Mouse (Mus musculus) liver, embryonic 11.5 days (tissue): ENCODE data around the gene Hoxa7. TPM values are rescaled to one million over a fixed set of nuclear protein-coding genes. Genes with fewer than 3 reads are reported as not detected.

ENCODE experiments used
- ATAC-seq: fragments of 200-750 bp; cut with Nextera tagmentation; replicated peaks from 2 replicates; pipeline ENCODE4 v1.8.0; 2017; ENCODE audit warnings: moderate number of reproducible peaks, mild to moderate bottlenecking, moderate TSS enrichment, moderate library complexity; ENCODE audit not compliant: low FRiP score
- DNase-seq: peaks from one replicate; pipeline ENCODE4 v3.0.0-alpha.2; 2017; ENCODE audit warnings: low spot score
- H3K27ac ChIP-seq: fragments of 300-500 bp; sonication (generic); 2 replicates; pipeline ENCODE4 v1.5.1; 2014; ENCODE audit warnings: mild to moderate bottlenecking, low read depth, low read length, control low read depth
- H3K27me3 ChIP-seq: fragments of 300-500 bp; sonication (generic); replicated peaks from 2 replicates; pipeline ENCODE4 v1.6.1; 2014; ENCODE audit warnings: low read length, mixed read lengths; ENCODE audit not compliant: control insufficient read depth, insufficient read depth
- H3K36me3 ChIP-seq: fragments of 300-500 bp; sonication (generic); 2 replicates; pipeline ENCODE4 v1.6.1; 2014; ENCODE audit warnings: mild to moderate bottlenecking, low read length, moderate library complexity, mixed read lengths; ENCODE audit not compliant: control insufficient read depth, insufficient read depth
- H3K4me1 ChIP-seq: fragments of 300-500 bp; sonication (generic); replicated peaks from 2 replicates; pipeline ENCODE4 v1.6.1; 2014; ENCODE audit warnings: low read length, mixed read lengths; ENCODE audit not compliant: control insufficient read depth, insufficient read depth
- H3K4me2 ChIP-seq: fragments of 300-500 bp; sonication (generic); 2 replicates; pipeline ENCODE4 v1.6.1; 2014; ENCODE audit warnings: mild to moderate bottlenecking, control low read depth, moderate library complexity
- H3K4me3 ChIP-seq: fragments of 300-500 bp; sonication (generic); 2 replicates; pipeline ENCODE4 v1.5.1; 2014; ENCODE audit warnings: low read depth, low read length, control low read depth
- H3K9ac ChIP-seq: fragments of 300-500 bp; sonication (generic); 2 replicates; pipeline ENCODE4 v1.6.1; 2014; ENCODE audit warnings: low read depth, low read length, control low read depth
- H3K9me3 ChIP-seq: fragments of 300-500 bp; sonication (generic); 2 replicates; pipeline ENCODE4 v1.6.1; 2016; ENCODE audit warnings: low read length, inconsistent platforms, mixed read lengths; ENCODE audit not compliant: control insufficient read depth
- WGBS: fragments of 180-500 bp; shearing (Covaris S2); extraction: QIAGEN DNeasy Blood & Tissue Kit; methylation state at CpG from one replicate; pipeline ENCODE4 v1.1.7; 2014; 5-methylcytosine and 5-hydroxymethylcytosine counted together
- polyA plus RNA-seq: library from polyadenylated mRNA; unstranded; fragments of >200 nt; fragmentation: Nextera tagmentation; extraction: Ambion mirVana; gene quantifications from 2 replicates; pipeline ENCODE4 v1.2.1, GENCODE M21; 2014

The Hoxa7 gene
- polyA plus RNA-seq, 1 experiment from 2014 or later, result 2.7 TPM

DNA sequence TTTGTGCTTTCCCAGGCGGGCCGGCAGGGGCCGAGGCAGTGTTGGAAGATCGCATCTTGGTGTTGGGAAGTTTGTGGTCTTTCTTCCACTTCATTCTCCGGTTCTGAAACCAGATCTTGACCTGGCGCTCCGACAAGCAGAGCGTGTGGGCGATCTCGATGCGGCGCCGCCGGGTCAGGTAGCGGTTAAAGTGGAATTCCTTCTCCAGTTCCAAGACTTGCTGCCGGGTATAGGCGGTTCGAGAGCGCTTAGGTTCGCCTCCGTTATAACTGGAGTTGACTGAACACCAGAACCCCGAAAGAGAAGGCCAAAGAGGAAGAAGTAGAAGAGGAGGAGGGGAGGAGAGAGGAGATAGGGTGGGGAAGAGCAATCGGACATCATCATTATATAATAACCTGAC, 31.2 kb downstream of the Hoxa7 start:
- DNase-seq (peak; percentile 54), ATAC-seq (no peak)
- Histone ChIP-seq H3K9me3 (no peaks in the 10 kb centered on the region), H3K4me1 (peaks cover 13% of the 10 kb centered on the region; the same call in 1 of the 2 replicates), H3K27me3 (peaks cover 98% of the 10 kb centered on the region), H3K9ac (peak overlapping the region; percentile 58), H3K27ac (peak overlapping the region; percentile 70; the same call in 1 of the 2 replicates), H3K4me3 (peak overlapping the region; percentile 48), H3K4me2 (peak overlapping the region; percentile 78), H3K36me3 (no peaks in the 10 kb centered on the region)
- WGBS, result 2% methylated on average over 23 of the region's 23 CpGs

DNA sequence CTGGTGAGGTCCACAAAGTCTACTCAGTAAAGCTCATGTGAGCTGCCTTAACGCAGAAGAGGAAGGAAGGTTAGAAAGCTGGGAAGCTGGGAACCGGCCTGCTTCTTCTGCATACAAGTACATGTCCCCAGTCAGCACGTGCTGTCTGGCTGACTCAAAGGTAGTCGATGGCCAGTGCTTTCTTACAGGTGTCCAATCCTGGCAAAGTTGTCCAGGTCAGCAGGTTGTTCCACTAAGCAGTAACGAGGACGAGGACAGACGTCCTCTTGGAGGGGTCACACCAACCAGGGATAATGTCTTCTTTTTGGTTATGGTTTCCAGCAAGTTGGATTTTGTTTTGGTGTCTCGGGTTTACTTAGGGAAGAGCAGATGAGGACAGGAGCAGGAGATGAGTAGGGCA, 31.7 kb downstream of the Hoxa7 start:
- Histone ChIP-seq H3K9me3 (no peaks in the 10 kb centered on the region), H3K36me3 (no peaks in the 10 kb centered on the region), H3K4me3 (peak overlapping the region; percentile 48), H3K4me1 (peaks cover 12% of the 10 kb centered on the region; the same call in 1 of the 2 replicates), H3K4me2 (peak overlapping the region; percentile 78), H3K27me3 (peaks cover 98% of the 10 kb centered on the region), H3K27ac (peak overlapping the region; percentile 70; the same call in 1 of the 2 replicates), H3K9ac (no peak overlapping the region)
- no peak for ATAC-seq
- 13% methylated on average over 8 of the region's 8 CpGs for WGBS
- no peak for DNase-seq

DNA sequence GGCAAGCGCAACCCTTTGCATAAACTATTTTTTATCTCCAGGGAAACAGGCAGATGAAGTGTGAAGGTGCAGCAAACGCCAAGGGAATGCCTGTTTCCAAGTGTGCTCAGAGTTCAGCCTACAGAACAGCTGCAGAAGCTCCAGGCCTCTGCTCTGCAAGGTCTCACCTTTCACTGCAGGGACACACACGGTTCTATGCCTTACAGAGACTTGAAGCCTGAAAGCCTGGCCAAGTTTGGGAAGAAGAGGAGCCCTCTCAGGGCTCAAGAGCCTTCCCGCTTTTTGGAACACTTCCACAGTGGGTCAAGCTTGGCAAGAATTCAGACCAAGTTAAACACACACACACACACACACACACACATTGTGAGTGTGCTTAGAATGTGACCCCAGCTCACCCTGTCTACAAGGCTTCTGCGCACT, 32.5 kb downstream of the Hoxa7 start:
- 17% methylated on average over 5 of the region's 5 CpGs for WGBS
- DNase-seq (no peak), ATAC-seq (no peak)

DNA sequence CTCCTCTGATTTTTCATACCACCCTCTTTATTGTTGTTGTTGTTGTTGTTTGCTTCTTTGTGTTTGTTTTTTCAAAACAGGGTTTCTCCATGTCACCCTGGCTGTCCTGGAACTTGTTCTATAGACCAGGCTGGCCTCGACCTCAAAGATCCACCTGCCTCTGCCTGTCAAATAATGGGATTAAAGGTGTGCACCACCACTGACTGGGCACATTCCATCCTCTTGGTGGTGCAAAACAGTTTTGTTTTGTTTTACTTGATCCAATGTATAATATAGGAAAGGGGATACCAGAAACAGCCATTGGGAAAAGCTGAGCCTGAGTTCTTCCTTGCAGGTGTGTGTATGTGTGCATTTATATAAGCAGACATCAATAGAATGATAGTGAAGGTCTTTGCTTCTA, 35.2 kb downstream of the Hoxa7 start:
- ATAC-seq (no peak), DNase-seq (no peak)
- Histone ChIP-seq H3K27me3 (peaks cover 98% of the 10 kb centered on the region), H3K9me3 (no peaks in the 10 kb centered on the region), H3K4me1 (peaks cover 13% of the 10 kb centered on the region), H3K36me3 (no peaks in the 10 kb centered on the region), H3K27ac (no peak overlapping the region), H3K9ac (no peak overlapping the region), H3K4me3 (no peak overlapping the region), H3K4me2 (no peak overlapping the region)
- WGBS, result 4% methylated on average over 1 of the region's 1 CpGs

More for the DNA sequence above, 32.5 kb downstream of the Hoxa7 start:
- H3K27me3 ChIP-seq, result peaks cover 98% of the 10 kb centered on the region
- H3K36me3 ChIP-seq, result no peaks in the 10 kb centered on the region
- H3K4me3 ChIP-seq, result no peak overlapping the region
- H3K9me3 ChIP-seq, result no peaks in the 10 kb centered on the region
- peak overlapping the region; percentile 78 for H3K4me2 ChIP-seq
- peak overlapping the region; percentile 37; the same call in 1 of the 2 replicates for H3K9ac ChIP-seq
- H3K27ac ChIP-seq, result peak overlapping the region; percentile 64
- H3K4me1 ChIP-seq, result peaks cover 10% of the 10 kb centered on the region; the same call in 1 of the 2 replicates

DNA sequence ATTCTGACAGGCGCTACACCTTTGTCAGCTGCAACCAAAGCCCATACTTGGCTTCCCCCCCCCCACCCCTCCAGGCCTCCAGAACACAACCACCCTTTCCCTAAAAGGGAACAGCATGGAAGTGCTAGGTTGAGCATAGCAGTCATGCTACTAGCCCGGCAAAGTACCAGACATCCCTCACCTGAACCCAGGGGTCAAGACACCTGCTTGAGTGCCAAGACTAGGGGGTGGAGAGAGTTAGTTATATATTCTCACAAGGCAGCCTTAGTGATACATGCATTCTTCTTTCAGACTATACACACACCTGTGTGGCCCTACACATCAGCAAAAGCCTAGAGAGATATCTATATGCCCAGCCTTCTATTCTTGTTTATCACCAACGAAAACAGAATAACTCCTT, 35.8 kb downstream of the Hoxa7 start:
- H3K9ac ChIP-seq, result no peak overlapping the region
- no peaks in the 10 kb centered on the region for H3K36me3 ChIP-seq
- H3K4me1 ChIP-seq, result peaks cover 11% of the 10 kb centered on the region
- H3K27ac ChIP-seq, result no peak overlapping the region
- no peak for ATAC-seq
- no peak for DNase-seq
- H3K4me2 ChIP-seq, result no peak overlapping the region; the same call in 1 of the 2 replicates
- WGBS, result 24% methylated on average over 3 of the region's 3 CpGs
- H3K27me3 ChIP-seq, result peaks cover 98% of the 10 kb centered on the region
- no peaks in the 10 kb centered on the region for H3K9me3 ChIP-seq
- no peak overlapping the region for H3K4me3 ChIP-seq

DNA sequence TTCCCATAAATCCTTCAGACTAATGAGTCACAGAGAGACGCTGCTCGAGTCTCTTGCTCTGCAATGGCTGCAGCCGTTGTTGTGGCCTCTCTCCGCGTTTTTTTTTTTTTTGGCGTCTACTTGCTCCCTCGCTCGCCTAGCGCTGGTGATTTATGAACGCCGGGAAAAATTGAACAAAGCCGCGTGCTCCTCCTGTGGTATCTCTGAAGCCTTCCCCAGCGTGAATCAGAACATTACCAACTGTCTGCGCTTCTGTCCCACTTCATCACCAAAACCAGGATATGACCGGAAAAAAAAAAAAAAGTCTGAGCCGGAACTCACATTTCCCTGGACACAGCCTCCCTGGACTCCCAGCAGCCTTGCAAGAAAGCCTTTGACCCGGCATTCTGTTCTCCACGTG, 36.4 kb downstream of the Hoxa7 start:
- no peaks in the 10 kb centered on the region for H3K9me3 ChIP-seq
- no peak overlapping the region for H3K27ac ChIP-seq
- H3K36me3 ChIP-seq, result no peaks in the 10 kb centered on the region
- no peak for ATAC-seq
- H3K4me2 ChIP-seq, result peak overlapping the region; percentile 29
- peaks cover 11% of the 10 kb centered on the region for H3K4me1 ChIP-seq
- DNase-seq, result no peak
- 3% methylated on average over 19 of the region's 19 CpGs for WGBS
- H3K4me3 ChIP-seq, result no peak overlapping the region
- peaks cover 98% of the 10 kb centered on the region for H3K27me3 ChIP-seq
- H3K9ac ChIP-seq, result no peak overlapping the region

DNA sequence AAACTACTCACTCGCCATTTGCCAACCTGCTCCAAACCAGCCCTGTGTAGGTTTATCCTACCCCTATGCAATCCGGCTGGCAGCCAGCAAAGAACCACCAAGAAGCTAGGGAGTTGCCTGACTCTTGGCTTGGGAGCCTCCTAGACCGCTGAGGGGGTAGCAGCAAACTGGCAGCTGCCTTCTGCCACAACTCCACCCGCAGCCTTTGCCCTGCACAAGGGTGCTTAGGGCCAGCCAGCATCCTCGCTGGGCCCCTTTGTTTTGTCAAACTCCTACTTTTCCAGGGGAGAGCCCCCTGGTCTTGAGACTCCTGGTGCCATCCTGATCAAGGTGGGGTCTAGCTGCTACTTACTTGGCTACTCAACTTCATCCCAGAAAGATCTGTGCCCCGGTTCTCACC, 37.0 kb downstream of the Hoxa7 start:
- Histone ChIP-seq H3K4me1 (peaks cover 11% of the 10 kb centered on the region), H3K27me3 (peaks cover 98% of the 10 kb centered on the region), H3K36me3 (no peaks in the 10 kb centered on the region), H3K4me3 (no peak overlapping the region), H3K4me2 (peak overlapping the region; percentile 29), H3K9me3 (no peaks in the 10 kb centered on the region), H3K9ac (no peak overlapping the region), H3K27ac (no peak overlapping the region)
- ATAC-seq (no peak), DNase-seq (no peak)
- 8% methylated on average over 6 of the region's 6 CpGs for WGBS

DNA sequence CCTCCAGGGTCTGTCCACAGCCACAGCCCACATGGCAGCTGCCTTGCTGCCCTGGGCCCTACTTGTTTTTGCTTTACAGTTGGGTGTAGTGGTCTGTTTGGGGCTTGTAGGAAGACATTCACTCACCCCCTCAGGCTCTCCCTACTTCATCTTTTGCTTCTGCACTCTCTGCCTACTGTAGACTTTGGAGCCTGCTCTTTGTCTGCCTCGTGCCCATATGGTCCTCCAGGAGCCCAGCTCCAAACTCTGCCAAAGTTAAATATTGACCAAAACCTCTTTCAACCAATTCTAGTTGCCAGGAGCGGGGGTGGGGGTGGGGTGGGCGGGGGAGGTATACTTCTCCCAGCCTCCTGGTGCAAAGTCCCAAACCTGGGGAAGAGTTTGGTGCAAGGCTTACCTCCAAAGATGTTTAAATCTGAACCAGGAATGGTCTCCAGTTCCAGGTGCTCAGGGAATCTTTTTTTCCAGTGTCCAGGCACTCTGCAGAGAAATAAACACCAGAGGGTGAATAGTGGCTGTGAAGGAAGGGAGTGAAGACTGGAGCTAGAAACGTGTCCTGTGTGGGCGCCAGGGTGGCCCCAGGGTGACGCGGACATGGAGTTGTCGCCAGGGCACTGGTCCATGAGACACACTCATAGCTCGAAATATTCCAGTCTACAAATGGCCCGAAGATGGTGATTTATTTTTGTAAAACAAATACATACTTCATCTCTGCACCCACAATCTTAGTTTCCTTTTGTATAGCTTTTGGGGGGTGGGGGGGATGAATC, 38.2 kb downstream of the Hoxa7 start:
- no peak for DNase-seq
- peaks cover 98% of the 10 kb centered on the region for H3K27me3 ChIP-seq

DNA sequence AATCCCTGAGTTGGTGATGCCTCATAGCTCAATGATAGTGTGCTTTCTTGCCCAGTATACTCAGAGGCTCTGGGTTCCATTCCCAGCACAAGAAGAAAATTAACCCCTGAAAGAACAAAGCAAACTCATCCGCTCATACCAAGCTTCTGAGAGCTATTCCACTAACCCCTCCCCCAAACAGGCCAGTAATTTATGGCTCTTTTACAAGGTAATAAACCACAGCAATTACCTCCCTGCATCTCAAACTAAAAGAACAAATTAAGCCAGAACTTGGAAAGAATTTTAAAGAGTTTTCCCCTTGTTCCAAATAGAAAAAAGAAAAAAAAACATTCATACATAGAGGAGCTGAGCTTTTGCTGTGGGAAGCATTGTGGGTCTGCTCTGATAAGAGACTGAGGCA, 38.9 kb downstream of the Hoxa7 start:
- H3K4me2 ChIP-seq, result no peak overlapping the region
- 29% methylated on average over 1 of the region's 1 CpGs for WGBS
- H3K27ac ChIP-seq, result no peak overlapping the region
- no peak overlapping the region for H3K4me3 ChIP-seq
- DNase-seq, result no peak
- no peak for ATAC-seq
- no peaks in the 10 kb centered on the region for H3K36me3 ChIP-seq
- H3K27me3 ChIP-seq, result peaks cover 98% of the 10 kb centered on the region
- peaks cover 11% of the 10 kb centered on the region for H3K4me1 ChIP-seq
- H3K9me3 ChIP-seq, result no peaks in the 10 kb centered on the region
- no peak overlapping the region for H3K9ac ChIP-seq

More for the DNA sequence above, 38.2 kb downstream of the Hoxa7 start:
- H3K9me3 ChIP-seq, result no peaks in the 10 kb centered on the region
- ATAC-seq, result no peak
- peaks cover 11% of the 10 kb centered on the region for H3K4me1 ChIP-seq
- H3K9ac ChIP-seq, result no peak overlapping the region
- peak overlapping the region; percentile 14; the same call in 1 of the 2 replicates for H3K4me2 ChIP-seq
- no peak overlapping the region for H3K4me3 ChIP-seq
- H3K27ac ChIP-seq, result no peak overlapping the region; the same call in 1 of the 2 replicates
- no peaks in the 10 kb centered on the region for H3K36me3 ChIP-seq
- WGBS, result 20% methylated on average over 10 of the region's 10 CpGs
